Mouse (Mus musculus) embryonic facial prominence, embryonic 11.5 days (tissue): ENCODE results near the gene Insl5. TPM values are rescaled to one million over a fixed set of nuclear protein-coding genes. Genes with fewer than 3 reads are reported as not detected.

Experiments used
- ATAC-seq: fragments of 200-750 bp; cut with Nextera tagmentation; replicated peaks from 2 replicates; pipeline ENCODE4 v1.8.0; 2017; ENCODE audit warnings: low read depth; ENCODE audit not compliant: insufficient number of reproducible peaks, low FRiP score, low TSS enrichment
- DNase-seq: peaks from one replicate; pipeline ENCODE4 v3.0.0-alpha.2; 2015; ENCODE audit warnings: low spot score
- H3K27ac ChIP-seq: fragments of 300-500 bp; sonication (generic); replicated peaks from 2 replicates; pipeline ENCODE4 v1.5.1; 2014; ENCODE audit warnings: mild to moderate bottlenecking, low read depth, low read length, control low read depth
- H3K27me3 ChIP-seq: fragments of 300-500 bp; sonication (generic); 2 replicates; pipeline ENCODE4 v1.6.1; 2014; ENCODE audit warnings: mild to moderate bottlenecking, low read length, moderate library complexity, mixed read lengths; ENCODE audit not compliant: control insufficient read depth, insufficient read depth
- H3K36me3 ChIP-seq: fragments of 300-500 bp; sonication (generic); replicated peaks from 2 replicates; pipeline ENCODE4 v1.6.1; 2014; ENCODE audit warnings: low read depth, mild to moderate bottlenecking, low read length, moderate library complexity, mixed read lengths; ENCODE audit not compliant: control insufficient read depth, insufficient read depth
- H3K4me1 ChIP-seq: fragments of 300-500 bp; sonication (generic); 2 replicates; pipeline ENCODE4 v1.6.1; 2014; ENCODE audit warnings: low read length, mixed read lengths; ENCODE audit not compliant: control insufficient read depth, insufficient read depth
- H3K4me2 ChIP-seq: fragments of 300-500 bp; sonication (generic); 2 replicates; pipeline ENCODE4 v1.6.1; 2014; ENCODE audit warnings: low read depth, mild to moderate bottlenecking, control low read depth, low read length, moderate library complexity
- H3K4me3 ChIP-seq: fragments of 300-500 bp; sonication (generic); 2 replicates; pipeline ENCODE4 v1.5.1; 2014; ENCODE audit warnings: low read depth, low read length, control low read depth
- H3K9ac ChIP-seq: fragments of 300-500 bp; sonication (generic); replicated peaks from 2 replicates; pipeline ENCODE4 v1.6.1; 2014; ENCODE audit warnings: mild to moderate bottlenecking, control low read depth, low read length
- H3K9me3 ChIP-seq: fragments of 300-500 bp; sonication (generic); replicated peaks from 2 replicates; pipeline ENCODE4 v1.6.1; 2016; ENCODE audit warnings: mild to moderate bottlenecking, low read length, inconsistent platforms, mixed read lengths; ENCODE audit not compliant: control insufficient read depth
- WGBS: fragments of 180-500 bp; shearing (Covaris S2); extraction: QIAGEN DNeasy Blood & Tissue Kit; methylation state at CpG from one replicate; pipeline ENCODE4 v1.1.7; 2014; 5-methylcytosine and 5-hydroxymethylcytosine counted together
- polyA plus RNA-seq: library from polyadenylated mRNA; unstranded; fragments of >200 nt; fragmentation: Nextera tagmentation; extraction: Ambion mirVana; gene quantifications from 2 replicates; pipeline ENCODE4 v1.2.1, GENCODE M21; 2014

The Insl5 gene
- polyA plus RNA-seq, 1 experiment from 2014 or later, result 0.32 TPM

- no peak overlapping the region for H3K9ac ChIP-seq
- no peaks in the 10 kb centered on the region for H3K4me1 ChIP-seq
- ATAC-seq (no peak), DNase-seq (no peak)
- no peak overlapping the region for H3K4me2 ChIP-seq
- H3K27me3 ChIP-seq, result no peaks in the 10 kb centered on the region
- 59% methylated on average over 5 of the region's 5 CpGs for WGBS
- H3K36me3 ChIP-seq, result no peaks in the 10 kb centered on the region
- H3K9me3 ChIP-seq, result no peaks in the 10 kb centered on the region
- no peak overlapping the region for H3K27ac ChIP-seq
- H3K4me3 ChIP-seq, result no peak overlapping the region
These were observed 13.2 kb upstream of the Insl5 start for GRCm38 (mm10) chr4:103039838-103040191.

DNA sequence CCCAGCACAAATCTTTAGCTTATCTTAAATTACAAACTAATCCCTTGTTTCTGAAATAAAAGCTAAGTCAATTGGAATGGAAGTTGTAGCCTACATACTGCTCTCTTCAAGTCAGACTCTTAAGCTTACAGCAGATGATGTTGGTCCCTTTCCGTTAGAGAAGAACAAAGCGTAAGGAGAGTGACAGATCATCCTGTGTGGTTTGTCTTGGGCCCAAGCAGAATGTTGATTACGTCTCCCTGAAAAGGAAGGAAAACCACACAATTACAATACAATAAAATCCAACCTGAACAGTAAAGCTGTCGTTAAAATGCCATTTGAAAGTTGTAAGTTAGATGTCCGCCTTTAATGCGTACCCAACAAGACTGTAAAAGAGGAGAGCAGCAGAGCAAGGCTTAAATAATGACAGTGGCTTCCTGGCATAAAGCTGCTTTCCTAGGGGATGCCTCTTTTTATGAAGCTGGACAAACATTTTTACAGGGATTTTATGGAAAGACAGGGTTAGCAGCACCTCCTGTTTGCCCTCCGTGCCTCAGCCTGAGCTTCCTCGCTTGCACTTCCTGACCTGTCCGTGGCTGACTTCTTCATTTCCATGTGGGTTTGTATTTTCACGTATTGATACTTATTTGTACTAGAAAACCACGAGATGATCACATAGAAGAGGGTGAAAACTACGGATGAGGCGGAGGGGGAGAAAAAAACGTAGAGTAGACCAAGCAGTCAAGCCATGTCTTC is 12.6 kb upstream of the Insl5 start:
- 85% methylated on average over 14 of the region's 14 CpGs for WGBS
- DNase-seq, result no peak

DNA sequence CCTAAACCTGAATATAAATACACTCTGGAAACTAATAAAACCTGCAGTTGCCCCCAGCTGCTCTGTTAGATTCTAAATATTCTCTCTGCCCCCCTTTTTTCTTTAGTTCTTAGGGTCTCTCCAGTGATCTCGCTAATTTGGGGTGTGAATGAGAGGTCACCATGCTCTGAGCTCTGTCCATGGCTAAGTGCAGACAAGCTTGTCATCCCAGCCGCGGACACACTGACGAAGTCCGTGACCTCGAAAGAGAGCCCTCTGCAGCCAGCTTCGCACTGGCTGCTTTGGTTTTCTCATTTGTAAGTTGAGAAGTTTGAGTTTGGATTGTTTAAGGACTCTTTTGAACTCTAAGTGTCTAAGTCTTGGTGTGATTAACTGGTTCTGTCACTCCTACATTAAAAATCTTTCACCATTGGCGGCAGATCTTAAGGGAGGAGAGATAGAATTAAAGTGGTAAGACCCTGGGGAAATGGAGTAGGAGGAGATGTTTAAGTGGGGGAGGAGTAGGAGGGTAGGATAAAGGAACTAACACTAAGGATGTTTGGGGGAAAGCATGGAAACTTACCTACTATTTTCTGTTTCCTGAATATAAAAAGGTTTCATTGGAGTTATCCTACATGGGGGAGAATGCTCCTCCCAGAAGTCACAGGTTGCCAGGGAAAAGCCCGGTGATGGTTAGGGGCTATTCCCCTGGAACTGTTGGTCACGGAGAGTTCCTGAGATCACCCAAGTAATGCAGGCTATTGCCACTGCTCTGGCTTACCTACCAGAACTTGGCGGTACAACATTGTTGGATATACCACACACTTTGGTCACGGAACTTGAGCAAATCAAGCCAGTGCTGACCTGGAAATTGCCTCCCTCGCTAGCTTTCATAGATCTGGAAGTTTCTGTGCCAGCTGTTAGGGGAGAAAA is 1.8 kb upstream of the Insl5 start:
- Histone ChIP-seq H3K9me3 (no peaks in the 10 kb centered on the region), H3K27me3 (no peaks in the 10 kb centered on the region), H3K9ac (no peak overlapping the region), H3K36me3 (no peaks in the 10 kb centered on the region), H3K27ac (no peak overlapping the region), H3K4me3 (no peak overlapping the region), H3K4me1 (no peaks in the 10 kb centered on the region), H3K4me2 (no peak overlapping the region)
- ATAC-seq (no peak), DNase-seq (no peak)
- 68% methylated on average over 13 of the region's 13 CpGs for WGBS

More for the DNA sequence above, 12.6 kb upstream of the Insl5 start:
- no peaks in the 10 kb centered on the region for H3K27me3 ChIP-seq
- no peak overlapping the region for H3K27ac ChIP-seq
- H3K4me3 ChIP-seq, result no peak overlapping the region
- H3K4me1 ChIP-seq, result no peaks in the 10 kb centered on the region
- no peak overlapping the region for H3K4me2 ChIP-seq
- no peak overlapping the region for H3K9ac ChIP-seq
- H3K36me3 ChIP-seq, result no peaks in the 10 kb centered on the region
- no peaks in the 10 kb centered on the region for H3K9me3 ChIP-seq
- no peak for ATAC-seq

DNA sequence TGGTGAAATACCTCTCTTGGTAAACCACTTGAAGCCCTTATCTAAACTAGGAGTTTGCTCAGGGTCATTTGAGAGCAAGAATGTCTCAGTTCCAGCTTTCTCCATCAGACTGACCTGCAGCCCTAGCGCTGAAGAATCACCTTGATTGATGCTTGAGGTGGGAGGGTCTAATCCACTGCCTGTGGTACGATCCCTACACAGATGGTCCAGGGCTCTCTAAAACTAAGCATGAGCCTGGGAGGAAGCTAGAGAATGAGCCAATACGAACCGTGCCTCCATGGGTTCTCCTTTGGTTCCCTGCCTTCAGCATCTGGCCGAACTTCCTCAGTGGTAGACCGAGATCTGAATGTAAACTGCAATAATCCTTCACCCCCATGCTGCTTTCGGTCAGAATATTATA is 1.1 kb upstream of the Insl5 start:
- H3K4me3 ChIP-seq, result no peak overlapping the region
- no peak for DNase-seq
- H3K9me3 ChIP-seq, result no peaks in the 10 kb centered on the region
- H3K4me2 ChIP-seq, result no peak overlapping the region
- ATAC-seq, result no peak
- H3K36me3 ChIP-seq, result no peaks in the 10 kb centered on the region
- no peaks in the 10 kb centered on the region for H3K4me1 ChIP-seq
- no peak overlapping the region for H3K9ac ChIP-seq
- 83% methylated on average over 7 of the region's 7 CpGs for WGBS
- H3K27ac ChIP-seq, result no peak overlapping the region
- H3K27me3 ChIP-seq, result no peaks in the 10 kb centered on the region

- Histone ChIP-seq H3K36me3 (no peaks in the 10 kb centered on the region), H3K4me3 (no peak overlapping the region), H3K27ac (no peak overlapping the region), H3K4me2 (no peak overlapping the region), H3K4me1 (0 out of 2 replicates have a peak, but pooled peaks cover 3% of the 10 kb centered on the region), H3K9ac (no peak overlapping the region), H3K27me3 (no peaks in the 10 kb centered on the region), H3K9me3 (no peaks in the 10 kb centered on the region)
- peak; percentile 30 for DNase-seq
- no peak for ATAC-seq
- 9% methylated on average over 4 of the region's 4 CpGs for WGBS
These were observed 13.2 kb downstream of the Insl5 start for GRCm38 (mm10) chr4:103013490-103013889.

DNA sequence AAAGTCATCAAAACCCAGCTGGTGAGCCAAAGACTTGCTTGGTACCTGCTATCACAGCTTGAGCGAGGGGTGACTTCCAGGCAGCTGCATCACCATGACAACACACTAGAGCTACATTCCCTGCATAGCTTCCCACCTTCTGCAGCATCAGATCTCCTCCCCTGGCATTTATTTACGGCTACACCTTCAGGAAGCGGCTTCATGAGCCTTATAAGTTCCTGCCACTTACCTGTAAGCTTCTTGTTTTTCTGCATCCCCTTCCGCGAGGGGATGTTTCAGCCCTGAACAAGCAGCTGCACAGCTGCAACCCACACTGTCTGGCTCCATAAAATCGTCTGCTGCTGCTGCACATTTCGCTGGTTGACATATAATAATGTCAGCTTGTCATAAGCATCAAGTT is 14.8 kb downstream of the Insl5 start:
- WGBS, result 35% methylated on average over 7 of the region's 7 CpGs

GRCm38 (mm10) chr4:103010734-103011133 is 15.9 kb downstream of the Insl5 start:
- Histone ChIP-seq H3K27ac (no peak overlapping the region), H3K9me3 (no peaks in the 10 kb centered on the region), H3K4me3 (no peak overlapping the region), H3K36me3 (no peaks in the 10 kb centered on the region), H3K4me1 (0 out of 2 replicates have a peak, but pooled peaks cover 3% of the 10 kb centered on the region), H3K27me3 (no peaks in the 10 kb centered on the region), H3K9ac (no peak overlapping the region), H3K4me2 (no peak overlapping the region)
- WGBS, result 90% methylated on average over 4 of the region's 4 CpGs
- no peak for DNase-seq
- ATAC-seq, result no peak

More for the DNA sequence above, 14.8 kb downstream of the Insl5 start:
- no peak overlapping the region for H3K9ac ChIP-seq
- 0 out of 2 replicates have a peak, but pooled peaks cover 3% of the 10 kb centered on the region for H3K4me1 ChIP-seq
- H3K4me3 ChIP-seq, result no peak overlapping the region
- no peak for ATAC-seq
- peak; percentile 49 for DNase-seq
- H3K27ac ChIP-seq, result no peak overlapping the region
- H3K9me3 ChIP-seq, result no peaks in the 10 kb centered on the region
- no peak overlapping the region for H3K4me2 ChIP-seq
- no peaks in the 10 kb centered on the region for H3K36me3 ChIP-seq
- no peaks in the 10 kb centered on the region for H3K27me3 ChIP-seq
